Comparison of ENCODE assay signal across 8 mouse cellular contexts in the genomic region with DNA sequence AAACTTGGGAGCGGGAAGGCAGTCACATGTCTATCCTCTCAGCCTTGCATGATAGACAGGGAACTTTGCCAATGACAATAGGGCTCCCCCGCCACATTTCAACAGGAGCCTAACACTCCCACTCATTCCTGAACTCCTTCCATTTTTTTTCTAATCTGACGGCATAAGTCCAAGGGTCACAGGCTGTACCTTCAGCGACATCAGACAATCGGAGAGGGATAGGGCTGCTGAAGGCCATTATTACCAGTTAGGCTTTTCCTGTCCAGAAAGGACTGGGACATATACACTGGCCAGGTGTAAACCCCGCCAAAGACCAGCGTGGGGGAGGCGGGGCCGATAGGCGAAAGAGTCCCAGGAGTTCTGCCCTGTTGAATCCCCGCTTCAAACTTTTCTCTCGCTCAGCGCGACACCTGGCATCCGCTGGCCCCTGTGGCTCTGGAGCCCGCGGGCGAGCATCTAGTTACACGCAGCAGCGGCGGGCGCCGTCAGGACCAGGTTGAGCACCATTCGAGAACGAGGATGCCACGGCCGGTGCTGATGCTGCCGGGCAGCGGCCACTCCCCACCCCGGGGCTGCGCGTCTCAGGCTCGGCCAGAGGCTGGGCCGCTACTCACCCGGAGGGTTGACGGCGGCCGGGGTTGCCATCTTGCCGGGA. TPM values are rescaled to one million over a fixed set of nuclear protein-coding genes. Genes with fewer than 3 reads are reported as not detected.
DNase-seq lines count a peak whose midpoint lies in the region; ATAC-seq lines count a peak whose summit lies in the region.

No protein-coding gene starts in this region.

- H3K9me3 ChIP-seq in kidney, embryonic 16.5 days (ENCODE audit: low read length): no peaks in the 10 kb centered on the region
- H3K9me3 ChIP-seq in liver, embryonic 12.5 days (replicated peaks): no peaks in the 10 kb centered on the region

- no peaks in the 10 kb centered on the region; the same call in 1 of the 2 replicates for H3K27me3 ChIP-seq in kidney, embryonic 16.5 days (ENCODE audit: insufficient read depth, low read length)
- peaks cover 51% of the 10 kb centered on the region for H3K27me3 ChIP-seq in liver, embryonic 12.5 days (replicated peaks)

- H3K4me3 ChIP-seq in kidney, embryonic 16.5 days (ENCODE audit: low read length): peak overlapping the region; percentile 75
- H3K4me3 ChIP-seq in liver, embryonic 12.5 days: peak overlapping the region; percentile 54

- WGBS in kidney, embryonic 16.5 days: 2% methylated on average over 38 of the region's 39 CpGs
- WGBS in liver, embryonic 12.5 days (ENCODE audit: insufficient replicate concordance): 4% methylated on average over 39 of the region's 39 CpGs

- no peaks in the 10 kb centered on the region for H3K36me3 ChIP-seq in kidney, embryonic 16.5 days (ENCODE audit: insufficient read depth, low read length)
- H3K36me3 ChIP-seq in liver, embryonic 12.5 days: no peaks in the 10 kb centered on the region

- ATAC-seq in kidney, embryonic 16.5 days (ENCODE audit: low FRiP score, low TSS enrichment): peak; percentile 75
- ATAC-seq in liver, embryonic 12.5 days: no peak

- peak; percentile 54 for DNase-seq in layer of hippocampus, adult 11-12 months (ENCODE audit: low spot score)
- no peak for DNase-seq in layer of hippocampus, adult 9-10 months (ENCODE audit: low spot score)
- DNase-seq in cerebellum, adult 9-10 months: peak; percentile 47
- peak; percentile 37 to 58 for DNase-seq in frontal cortex, postnatal 14 days (ENCODE audit: low spot score in 2 of 2)
- DNase-seq in ovary, postnatal 14 days (ENCODE audit: low spot score): peak; percentile 17
- DNase-seq in urinary bladder, postnatal 10 days (ENCODE audit: low spot score): no peak

- peaks cover 24% of the 10 kb centered on the region for H3K4me1 ChIP-seq in kidney, embryonic 16.5 days (ENCODE audit: insufficient read depth, low read length)
- no peaks in the 10 kb centered on the region for H3K4me1 ChIP-seq in liver, embryonic 12.5 days

- H3K4me2 ChIP-seq in kidney, embryonic 16.5 days (replicated peaks; ENCODE audit: low read depth, low read length): peak overlapping the region; percentile 89
- peak overlapping the region; percentile 67 for H3K4me2 ChIP-seq in liver, embryonic 12.5 days

- peak overlapping the region; percentile 88 for H3K27ac ChIP-seq in kidney, embryonic 16.5 days (ENCODE audit: low read length)
- H3K27ac ChIP-seq in liver, embryonic 12.5 days: no peak overlapping the region

- H3K9ac ChIP-seq in kidney, embryonic 16.5 days (replicated peaks; ENCODE audit: low read length): peak overlapping the region; percentile 93
- peak overlapping the region; percentile 17; the same call in 1 of the 2 replicates for H3K9ac ChIP-seq in liver, embryonic 12.5 days

RNA-seq across cellular contexts. Expression of a gene that starts 0.6 kb away (rescaled TPM):
- polyA plus RNA-seq in kidney, embryonic 16.5 days (2015; fragmentation: Nextera tagmentation; extraction: Ambion mirVana): 10.8 and 10.9 TPM in 2 replicates
- polyA plus RNA-seq in liver, embryonic 12.5 days (2016; fragmentation: Nextera tagmentation; extraction: Ambion mirVana): 0.56 and 0.68 TPM in 2 replicates

Comparison
In these comparisons a context has a peak if more than half of its experiments do, and no peak if none do; other contexts are left out.
1. DNase-seq: peak in layer of hippocampus, adult 11-12 months (single experiment), cerebellum, adult 9-10 months (single experiment), frontal cortex, postnatal 14 days (2 of 2) and ovary, postnatal 14 days (single experiment); none in layer of hippocampus, adult 9-10 months (single experiment) and urinary bladder, postnatal 10 days (single experiment).